Mouse (Mus musculus): ENCODE results near the gene Tom1l2.

Tom1l2 gene

GRCm38 (mm10) chr11:60231951-60232350, 120.8 kb downstream of the Tom1l2 start:
- no peak for DNase-seq (ENCODE audit: low read depth, low spot score)

- no peak for DNase-seq (ENCODE audit: low read depth, low spot score)
Measured at GRCm38 (mm10) chr11:60231326-60231725, 121.4 kb downstream of the Tom1l2 start.

GRCm38 (mm10) chr11:60230512-60230911, 122.2 kb downstream of the Tom1l2 start:
- DNase-seq (ENCODE audit: low read depth, low spot score), result no peak

- DNase-seq (ENCODE audit: low read depth, low spot score), result no peak
Measured at GRCm38 (mm10) chr11:60229821-60230220, 122.9 kb downstream of the Tom1l2 start.

- DNase-seq (ENCODE audit: low read depth, low spot score), result no peak
Measured at GRCm38 (mm10) chr11:60228525-60228924, 124.2 kb downstream of the Tom1l2 start.

GRCm38 (mm10) chr11:60225874-60226273, 126.8 kb downstream of the Tom1l2 start:
- DNase-seq (ENCODE audit: low read depth, low spot score), result no peak

- DNase-seq (ENCODE audit: low read depth, low spot score), result peak; percentile 37
Measured at GRCm38 (mm10) chr11:60224676-60225075, 128.0 kb downstream of the Tom1l2 start.

GRCm38 (mm10) chr11:60222469-60223236, 130.1 kb downstream of the Tom1l2 start, which contains the start of gene Srebf1:
Srebf1 (minus strand) TSS chr11:60222581.
- peak; percentile 98 for DNase-seq (ENCODE audit: low read depth, low spot score)

- no peak for DNase-seq (ENCODE audit: low read depth, low spot score)
Measured at GRCm38 (mm10) chr11:60222085-60222468, 130.6 kb downstream of the Tom1l2 start.

- DNase-seq (ENCODE audit: low read depth, low spot score), result peak; percentile 58
Measured at GRCm38 (mm10) chr11:60221425-60221824, 131.3 kb downstream of the Tom1l2 start.

- DNase-seq (ENCODE audit: low read depth, low spot score), result peak; percentile 96
Measured at GRCm38 (mm10) chr11:60220291-60220804, 132.4 kb downstream of the Tom1l2 start.

GRCm38 (mm10) chr11:60219609-60220008, 133.1 kb downstream of the Tom1l2 start:
- DNase-seq (ENCODE audit: low read depth, low spot score), result peak; percentile 32

GRCm38 (mm10) chr11:60217467-60217866, 135.2 kb downstream of the Tom1l2 start:
- no peak for DNase-seq (ENCODE audit: low read depth, low spot score)

GRCm38 (mm10) chr11:60216671-60217070, 136.0 kb downstream of the Tom1l2 start:
- no peak for DNase-seq (ENCODE audit: low read depth, low spot score)

GRCm38 (mm10) chr11:60213266-60213665, 139.4 kb downstream of the Tom1l2 start:
- no peak for DNase-seq (ENCODE audit: low read depth, low spot score)

GRCm38 (mm10) chr11:60211761-60212160, 140.9 kb downstream of the Tom1l2 start:
- peak; percentile 19 for DNase-seq (ENCODE audit: low read depth, low spot score)

- DNase-seq (ENCODE audit: low read depth, low spot score), result no peak
Measured at GRCm38 (mm10) chr11:60211152-60211551, 141.6 kb downstream of the Tom1l2 start.

GRCm38 (mm10) chr11:60210305-60210724, 142.4 kb downstream of the Tom1l2 start:
- peak; percentile 97 for DNase-seq (ENCODE audit: low read depth, low spot score)

- DNase-seq (ENCODE audit: low read depth, low spot score), result no peak
Measured at GRCm38 (mm10) chr11:60209933-60210249, 142.8 kb downstream of the Tom1l2 start.

GRCm38 (mm10) chr11:60209217-60209932, 143.3 kb downstream of the Tom1l2 start:
- DNase-seq (ENCODE audit: low read depth, low spot score), result peak; percentile 48

GRCm38 (mm10) chr11:60208712-60209111, 144.0 kb downstream of the Tom1l2 start:
- no peak for DNase-seq (ENCODE audit: low read depth, low spot score)

GRCm38 (mm10) chr11:60208201-60208600, 144.5 kb downstream of the Tom1l2 start:
- DNase-seq (ENCODE audit: low read depth, low spot score), result no peak

- DNase-seq (ENCODE audit: low read depth, low spot score), result no peak
Measured at GRCm38 (mm10) chr11:60206207-60206606, 146.5 kb downstream of the Tom1l2 start.
